Mouse (Mus musculus) liver, postnatal 0 days (tissue): ENCODE measurements at regions not wholly inside any gene's neighbourhood (a gene's known extent, or its start where the extent isn't known, plus 50 kb on each side); places are given as distances from the start of the nearest gene placed in this dataset.

ENCODE experiments used
- CTCF ChIP-seq: sonication (generic); IDR thresholded peaks from 2 replicates; pipeline ENCODE4 v1.5.1; 2016; ENCODE audit warnings: antibody characterized with exemption, low read depth
- EP300 ChIP-seq: IDR thresholded peaks from 2 replicates; pipeline ENCODE4 v1.6.1; 2016; ENCODE audit warnings: antibody characterized with exemption, low read depth, mild to moderate bottlenecking

DNA sequence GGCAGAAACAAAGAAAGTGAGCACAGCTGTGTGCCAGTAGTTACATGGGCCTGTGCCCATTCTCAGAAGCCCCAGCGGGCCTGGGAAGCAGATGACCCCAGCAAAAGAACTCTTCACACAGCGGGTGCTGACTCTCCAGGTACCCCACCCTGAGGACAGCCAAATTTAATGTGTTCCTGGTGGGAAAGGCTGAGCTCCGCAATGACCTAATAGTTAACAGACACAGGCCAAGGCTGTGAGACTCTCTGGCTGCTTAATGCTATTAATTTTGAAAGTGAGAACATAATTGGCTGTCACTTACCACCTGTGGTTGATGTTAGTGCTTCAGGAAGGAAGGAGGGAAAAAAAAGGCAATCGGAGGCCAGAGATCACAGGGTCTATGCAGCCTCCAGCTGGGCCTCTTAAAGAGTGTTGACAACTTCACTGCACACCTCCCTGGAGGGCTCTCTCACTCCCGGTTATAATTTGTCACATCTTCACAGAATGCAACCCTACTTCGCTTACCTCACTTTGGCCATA, 691.5 kb downstream of the Rapgef2 start:
- TF ChIP-seq EP300, result no peak
- no peak for TF ChIP-seq CTCF
